Mouse (Mus musculus) heart, postnatal 0 days (tissue): ENCODE measurements at regions not wholly inside any gene's neighbourhood (a gene's known extent, or its start where the extent isn't known, plus 50 kb on each side); places are given as distances from the start of the nearest gene placed in this dataset.
"Not testable (repeated sequence)": the region's sequence is repeated elsewhere in the genome, so short reads cannot be mapped to it uniquely, and the experiment has no call there.

ENCODE experiments used
- ATAC-seq: fragments of 200-750 bp; cut with Nextera tagmentation; 2 replicates; pipeline ENCODE4 v1.8.0; 2017; ENCODE audit warnings: low read depth, moderate number of reproducible peaks, moderate library complexity; ENCODE audit not compliant: insufficient read depth
- DNase-seq: peaks from one replicate; pipeline ENCODE4 v3.0.0-alpha.2; 2016; ENCODE audit warnings: low spot score
- H3K27ac ChIP-seq: fragments of 300-500 bp; sonication (generic); 2 replicates; pipeline ENCODE4 v1.5.1; 2014; ENCODE audit warnings: low read depth, mild to moderate bottlenecking
- H3K27me3 ChIP-seq: fragments of 300-500 bp; sonication (generic); 2 replicates; pipeline ENCODE4 v1.6.1; 2014; ENCODE audit warnings: low read length, mixed read lengths; ENCODE audit not compliant: control insufficient read depth, insufficient read depth
- H3K36me3 ChIP-seq: fragments of 300-500 bp; sonication (generic); replicated peaks from 2 replicates; pipeline ENCODE4 v1.6.1; 2014; ENCODE audit warnings: low read length, mixed read lengths; ENCODE audit not compliant: control insufficient read depth, insufficient read depth
- H3K4me1 ChIP-seq: fragments of 300-500 bp; sonication (generic); 2 replicates; pipeline ENCODE4 v1.6.1; 2014; ENCODE audit warnings: antibody characterized with exemption; ENCODE audit not compliant: control insufficient read depth, insufficient read depth
- H3K4me2 ChIP-seq: fragments of 300-500 bp; sonication (generic); 2 replicates; pipeline ENCODE4 v1.6.1; 2014; ENCODE audit warnings: low read depth, mild to moderate bottlenecking, low read length, moderate library complexity
- H3K4me3 ChIP-seq: fragments of 300-500 bp; sonication (generic); 2 replicates; pipeline ENCODE4 v1.5.1; 2014; ENCODE audit warnings: low read depth, low read length
- H3K9ac ChIP-seq: fragments of 300-500 bp; sonication (generic); replicated peaks from 2 replicates; pipeline ENCODE4 v1.6.1; 2014; ENCODE audit warnings: low read depth, low read length, mixed read lengths
- H3K9me3 ChIP-seq: fragments of 300-500 bp; sonication (generic); replicated peaks from 2 replicates; pipeline ENCODE4 v1.6.1; 2016; ENCODE audit warnings: low read length; ENCODE audit not compliant: control insufficient read depth
- CTCF ChIP-seq: IDR thresholded peaks from 2 replicates; pipeline ENCODE4 v1.5.1; 2016; ENCODE audit warnings: antibody characterized with exemption, control low read depth, low read depth
- EP300 ChIP-seq: IDR thresholded peaks from 2 replicates; pipeline ENCODE4 v1.6.1; 2016; ENCODE audit warnings: antibody characterized with exemption, low read depth
- WGBS: fragments of 180-500 bp; shearing (Covaris S2); extraction: QIAGEN DNeasy Blood & Tissue Kit; methylation state at CpG from one replicate; pipeline ENCODE4 v1.1.7; 2014; 5-methylcytosine and 5-hydroxymethylcytosine counted together

- DNase-seq, result no peak
- Histone ChIP-seq H3K9me3 (no peaks in the 10 kb centered on the region), H3K27ac (no peak overlapping the region), H3K27me3 (no peaks in the 10 kb centered on the region), H3K36me3 (no peaks in the 10 kb centered on the region), H3K4me3 (no peak overlapping the region), H3K4me2 (no peak overlapping the region), H3K9ac (no peak overlapping the region), H3K4me1 (no peaks in the 10 kb centered on the region; the same call in 1 of the 2 replicates)
- TF ChIP-seq CTCF, result no peak
- no peak for TF ChIP-seq EP300
- no peak for ATAC-seq
Observed at GRCm38 (mm10) chr3:121584317-121584716, 52.1 kb upstream of the Slc44a3 start.

- not testable (repeated sequence) for H3K4me1 ChIP-seq, DNase-seq, H3K36me3 ChIP-seq, H3K4me2 ChIP-seq, ATAC-seq, H3K27me3 ChIP-seq, H3K9me3 ChIP-seq, H3K4me3 ChIP-seq, H3K27ac ChIP-seq, H3K9ac ChIP-seq
- WGBS, result 82% methylated on average over 4 of the region's 4 CpGs
Observed at GRCm38 (mm10) chr3:121582711-121583110, 50.5 kb upstream of the Slc44a3 start.
